Mouse (Mus musculus): ENCODE results near the gene Ano1. TPM values are rescaled to one million over a fixed set of nuclear protein-coding genes. Genes with fewer than 3 reads are reported as not detected.

Ano1 gene
- polyA plus RNA-seq, 1 experiment from 2014 or later = 2.6 TPM

- WGBS = 67% methylated on average over 3 of the region's 3 CpGs
- DNase-seq (ENCODE audit: low spot score) (no peak), ATAC-seq (ENCODE audit: insufficient read depth, low FRiP score, low TSS enrichment) (no peak)
- Histone ChIP-seq H3K27ac (ENCODE audit: low read depth, low read length) (no peak overlapping the region), H3K9me3 (ENCODE audit: control insufficient read depth, low read length) (no peaks in the 10 kb centered on the region), H3K27me3 (ENCODE audit: control insufficient read depth, insufficient read depth, low read length) (no peaks in the 10 kb centered on the region), H3K36me3 (ENCODE audit: control insufficient read depth, insufficient read depth, low read length) (no peaks in the 10 kb centered on the region), H3K9ac (ENCODE audit: low read length) (no peak overlapping the region), H3K4me2 (ENCODE audit: low read depth) (no peak overlapping the region), H3K4me1 (ENCODE audit: control insufficient read depth, insufficient read depth, low read length) (no peaks in the 10 kb centered on the region), H3K4me3 (ENCODE audit: low read depth, low read length) (no peak overlapping the region)
Observed at GRCm38 (mm10) chr7:144775214-144775613, 23.4 kb upstream of the Ano1 start.

- Histone ChIP-seq H3K36me3 (ENCODE audit: control insufficient read depth, insufficient read depth, low read length) (no peaks in the 10 kb centered on the region), H3K4me2 (ENCODE audit: low read depth) (no peak overlapping the region), H3K27me3 (ENCODE audit: control insufficient read depth, insufficient read depth, low read length) (no peaks in the 10 kb centered on the region), H3K9ac (ENCODE audit: low read length) (no peak overlapping the region), H3K4me1 (ENCODE audit: control insufficient read depth, insufficient read depth, low read length) (no peaks in the 10 kb centered on the region), H3K4me3 (ENCODE audit: low read depth, low read length) (no peak overlapping the region), H3K27ac (ENCODE audit: low read depth, low read length) (no peak overlapping the region), H3K9me3 (ENCODE audit: control insufficient read depth, low read length) (no peaks in the 10 kb centered on the region)
- WGBS = 81% methylated on average over 2 of the region's 2 CpGs
- no peak for DNase-seq (ENCODE audit: low spot score)
- ATAC-seq (ENCODE audit: insufficient read depth, low FRiP score, low TSS enrichment) = no peak
Observed at GRCm38 (mm10) chr7:144774283-144774682, 22.5 kb upstream of the Ano1 start.

GRCm38 (mm10) chr7:144770116-144770515, 18.3 kb upstream of the Ano1 start:
- Histone ChIP-seq H3K4me3 (ENCODE audit: low read depth, low read length) (no peak overlapping the region), H3K4me1 (ENCODE audit: control insufficient read depth, insufficient read depth, low read length) (no peaks in the 10 kb centered on the region), H3K4me2 (ENCODE audit: low read depth) (no peak overlapping the region), H3K36me3 (ENCODE audit: control insufficient read depth, insufficient read depth, low read length) (no peaks in the 10 kb centered on the region), H3K9ac (ENCODE audit: low read length) (no peak overlapping the region), H3K27ac (ENCODE audit: low read depth, low read length) (no peak overlapping the region), H3K9me3 (ENCODE audit: control insufficient read depth, low read length) (no peaks in the 10 kb centered on the region), H3K27me3 (ENCODE audit: control insufficient read depth, insufficient read depth, low read length) (no peaks in the 10 kb centered on the region)
- ATAC-seq (ENCODE audit: insufficient read depth, low FRiP score, low TSS enrichment) = no peak
- WGBS = 36% methylated on average over 3 of the region's 3 CpGs
- no peak for DNase-seq (ENCODE audit: low spot score)

GRCm38 (mm10) chr7:144769434-144770080, 17.8 kb upstream of the Ano1 start:
- DNase-seq (ENCODE audit: low spot score) (no peak), ATAC-seq (ENCODE audit: insufficient read depth, low FRiP score, low TSS enrichment) (no peak)
- Histone ChIP-seq H3K27ac (ENCODE audit: low read depth, low read length) (no peak overlapping the region), H3K4me1 (ENCODE audit: control insufficient read depth, insufficient read depth, low read length) (no peaks in the 10 kb centered on the region), H3K36me3 (ENCODE audit: control insufficient read depth, insufficient read depth, low read length) (no peaks in the 10 kb centered on the region), H3K4me2 (ENCODE audit: low read depth) (no peak overlapping the region), H3K9me3 (ENCODE audit: control insufficient read depth, low read length) (no peaks in the 10 kb centered on the region), H3K27me3 (ENCODE audit: control insufficient read depth, insufficient read depth, low read length) (no peaks in the 10 kb centered on the region), H3K4me3 (ENCODE audit: low read depth, low read length) (no peak overlapping the region), H3K9ac (ENCODE audit: low read length) (no peak overlapping the region)
- WGBS = 62% methylated on average over 9 of the region's 9 CpGs

- Histone ChIP-seq H3K27me3 (ENCODE audit: control insufficient read depth, insufficient read depth, low read length) (no peaks in the 10 kb centered on the region), H3K4me2 (ENCODE audit: low read depth) (no peak overlapping the region), H3K27ac (ENCODE audit: low read depth, low read length) (no peak overlapping the region), H3K4me1 (ENCODE audit: control insufficient read depth, insufficient read depth, low read length) (no peaks in the 10 kb centered on the region), H3K4me3 (ENCODE audit: low read depth, low read length) (no peak overlapping the region), H3K9me3 (ENCODE audit: control insufficient read depth, low read length) (no peaks in the 10 kb centered on the region), H3K36me3 (ENCODE audit: control insufficient read depth, insufficient read depth, low read length) (no peaks in the 10 kb centered on the region), H3K9ac (ENCODE audit: low read length) (no peak overlapping the region)
- no peak for DNase-seq (ENCODE audit: low spot score)
- 96% methylated on average over 1 of the region's 1 CpGs for WGBS
- no peak for ATAC-seq (ENCODE audit: insufficient read depth, low FRiP score, low TSS enrichment)
Observed at GRCm38 (mm10) chr7:144768845-144769244, 17.1 kb upstream of the Ano1 start.

GRCm38 (mm10) chr7:144764537-144765282, 12.9 kb upstream of the Ano1 start:
- no peak for DNase-seq (ENCODE audit: low spot score)
- WGBS = 85% methylated on average over 11 of the region's 11 CpGs
- H3K27ac ChIP-seq (ENCODE audit: low read depth, low read length) = no peak overlapping the region
- no peak overlapping the region for H3K9ac ChIP-seq (ENCODE audit: low read length)
- no peaks in the 10 kb centered on the region for H3K27me3 ChIP-seq (ENCODE audit: control insufficient read depth, insufficient read depth, low read length)
- H3K4me1 ChIP-seq (ENCODE audit: control insufficient read depth, insufficient read depth, low read length) = no peaks in the 10 kb centered on the region
- H3K4me2 ChIP-seq (ENCODE audit: low read depth) = no peak overlapping the region
- H3K36me3 ChIP-seq (ENCODE audit: control insufficient read depth, insufficient read depth, low read length) = no peaks in the 10 kb centered on the region
- ATAC-seq (ENCODE audit: insufficient read depth, low FRiP score, low TSS enrichment) = no peak
- H3K9me3 ChIP-seq (ENCODE audit: control insufficient read depth, low read length) = no peaks in the 10 kb centered on the region
- H3K4me3 ChIP-seq (ENCODE audit: low read depth, low read length) = no peak overlapping the region

GRCm38 (mm10) chr7:144764013-144764412, 12.2 kb upstream of the Ano1 start:
- no peaks in the 10 kb centered on the region for H3K4me1 ChIP-seq (ENCODE audit: control insufficient read depth, insufficient read depth, low read length)
- WGBS = 78% methylated on average over 2 of the region's 2 CpGs

GRCm38 (mm10) chr7:144762496-144763235, 10.9 kb upstream of the Ano1 start:
- DNase-seq (ENCODE audit: low spot score) (no peak), ATAC-seq (ENCODE audit: insufficient read depth, low FRiP score, low TSS enrichment) (no peak)
- WGBS = 67% methylated on average over 16 of the region's 16 CpGs
- H3K27ac ChIP-seq (ENCODE audit: low read depth, low read length) = no peak overlapping the region
- no peak overlapping the region for H3K9ac ChIP-seq (ENCODE audit: low read length)
- H3K9me3 ChIP-seq (ENCODE audit: control insufficient read depth, low read length) = no peaks in the 10 kb centered on the region
- H3K27me3 ChIP-seq (ENCODE audit: control insufficient read depth, insufficient read depth, low read length) = no peaks in the 10 kb centered on the region
- H3K4me3 ChIP-seq (ENCODE audit: low read depth, low read length) = no peak overlapping the region
- H3K4me1 ChIP-seq (ENCODE audit: control insufficient read depth, insufficient read depth, low read length) = no peaks in the 10 kb centered on the region
- no peaks in the 10 kb centered on the region for H3K36me3 ChIP-seq (ENCODE audit: control insufficient read depth, insufficient read depth, low read length)
- H3K4me2 ChIP-seq (ENCODE audit: low read depth) = no peak overlapping the region

More at GRCm38 (mm10) chr7:144764013-144764412, 12.2 kb upstream of the Ano1 start:
- Histone ChIP-seq H3K9ac (ENCODE audit: low read length) (no peak overlapping the region), H3K36me3 (ENCODE audit: control insufficient read depth, insufficient read depth, low read length) (no peaks in the 10 kb centered on the region), H3K4me3 (ENCODE audit: low read depth, low read length) (no peak overlapping the region), H3K27me3 (ENCODE audit: control insufficient read depth, insufficient read depth, low read length) (no peaks in the 10 kb centered on the region), H3K27ac (ENCODE audit: low read depth, low read length) (no peak overlapping the region), H3K9me3 (ENCODE audit: control insufficient read depth, low read length) (no peaks in the 10 kb centered on the region), H3K4me2 (ENCODE audit: low read depth) (no peak overlapping the region)
- no peak for ATAC-seq (ENCODE audit: insufficient read depth, low FRiP score, low TSS enrichment)
- no peak for DNase-seq (ENCODE audit: low spot score)
